Comparison of ENCODE assay signal across 8 mouse cellular contexts in the genomic region with DNA sequence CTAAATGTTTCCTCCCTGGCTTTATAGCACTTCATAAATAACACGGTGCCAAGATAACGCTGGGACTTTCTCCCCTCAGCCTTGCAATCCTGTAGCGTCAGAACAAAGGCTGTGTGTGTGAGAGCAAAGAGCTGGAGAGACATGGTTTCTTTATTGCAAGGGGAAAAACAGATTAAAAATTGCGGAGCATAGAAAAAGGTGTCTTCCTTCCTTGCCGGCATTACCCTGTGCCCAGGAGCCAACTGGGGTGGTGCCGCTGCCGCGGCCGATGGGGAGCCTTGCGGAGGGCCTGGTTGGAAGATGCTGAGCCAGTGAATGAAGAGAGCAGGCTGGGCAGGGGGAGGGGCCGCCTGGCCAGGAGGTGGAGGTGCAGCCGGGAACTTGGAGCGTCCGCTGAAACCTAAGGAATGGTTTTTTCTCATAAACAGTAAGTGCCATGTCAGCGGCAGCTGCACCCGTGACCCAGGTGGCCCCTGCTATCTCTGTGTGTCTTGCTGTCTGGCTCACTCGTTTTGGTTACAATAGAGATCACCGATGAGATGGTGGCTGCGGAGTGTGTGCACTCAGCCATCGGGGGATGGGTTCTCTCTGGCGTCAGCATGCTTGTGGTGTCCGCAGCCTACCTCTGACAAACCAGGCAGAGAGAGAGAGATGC.
DNase-seq lines count a peak whose midpoint lies in the region; ATAC-seq lines count a peak whose summit lies in the region.

No protein-coding gene starts in this region.

- peak overlapping the region; percentile 87 for H3K27ac ChIP-seq in hindbrain, embryonic 16.5 days (ENCODE audit: low read depth, low read length)
- peak overlapping the region; percentile 41; the same call in 1 of the 2 replicates for H3K27ac ChIP-seq in limb, embryonic 12.5 days

- H3K4me2 ChIP-seq in hindbrain, embryonic 16.5 days (ENCODE audit: low read length), result peak overlapping the region; percentile 66
- peak overlapping the region; percentile 63 for H3K4me2 ChIP-seq in limb, embryonic 12.5 days

- DNase-seq in adrenal gland, adult (ENCODE audit: inconsistent age in 2 of 2, low spot score in 1 of 2), result peak; percentile 23 to 54
- DNase-seq in adrenal gland, adult 8-10 months, result no peak
- DNase-seq in ES-CJ7 (ENCODE audit: low read depth, low spot score), result peak; percentile 26
- DNase-seq in embryo, embryonic 9.5 days (ENCODE audit: extremely low spot score), result peak; percentile 72
- peak; percentile 29 for DNase-seq in retina, postnatal 7 days (ENCODE audit: low read depth, low spot score)

- peak; percentile 97 for ATAC-seq in hindbrain, embryonic 16.5 days
- peak; percentile 75; the same call in 1 of the 2 replicates for ATAC-seq in limb, embryonic 12.5 days (ENCODE audit: insufficient number of reproducible peaks, insufficient read depth, low FRiP score, low TSS enrichment, low read depth)
- ATAC-seq in activated CD4-positive, CD25-positive, alpha-beta regulatory T cell, adult 4 months, result no peak

- H3K27me3 ChIP-seq in hindbrain, embryonic 16.5 days (replicated peaks; ENCODE audit: control insufficient read depth, insufficient read depth, low read length), result no peaks in the 10 kb centered on the region
- no peaks in the 10 kb centered on the region for H3K27me3 ChIP-seq in limb, embryonic 12.5 days

- peaks cover 21% of the 10 kb centered on the region for H3K4me1 ChIP-seq in hindbrain, embryonic 16.5 days (ENCODE audit: control insufficient read depth, insufficient read depth, low read depth, low read length)
- H3K4me1 ChIP-seq in limb, embryonic 12.5 days (replicated peaks), result peaks cover 42% of the 10 kb centered on the region

- no peaks in the 10 kb centered on the region for H3K9me3 ChIP-seq in hindbrain, embryonic 16.5 days (ENCODE audit: control insufficient read depth, low read length)
- no peaks in the 10 kb centered on the region for H3K9me3 ChIP-seq in limb, embryonic 12.5 days

- peak overlapping the region; percentile 68 for H3K9ac ChIP-seq in hindbrain, embryonic 16.5 days (ENCODE audit: low read depth, low read length)
- peak overlapping the region; percentile 45 for H3K9ac ChIP-seq in limb, embryonic 12.5 days (replicated peaks)

- 5% methylated on average over 22 of the region's 22 CpGs for WGBS in hindbrain, embryonic 16.5 days
- 4% methylated on average over 22 of the region's 22 CpGs for WGBS in limb, embryonic 12.5 days

- H3K4me3 ChIP-seq in hindbrain, embryonic 16.5 days (ENCODE audit: low read length), result peak overlapping the region; percentile 45
- H3K4me3 ChIP-seq in limb, embryonic 12.5 days (replicated peaks), result peak overlapping the region; percentile 31

- no peaks in the 10 kb centered on the region for H3K36me3 ChIP-seq in hindbrain, embryonic 16.5 days (ENCODE audit: control insufficient read depth, insufficient read depth, low read length)
- H3K36me3 ChIP-seq in limb, embryonic 12.5 days, result peaks cover 56% of the 10 kb centered on the region
